Mouse (Mus musculus): Measurements from ENCODE around the gene Gm35315.
"Not testable (repeated sequence)": the region's sequence is repeated elsewhere in the genome, so short reads cannot be mapped to it uniquely, and the experiment has no call there.

Gene Gm35315

GRCm38 (mm10) chr5:110101716-110102347, 7.6 kb upstream of the Gm35315 start:
- DNase-seq (ENCODE audit: extremely low spot score, low spot score) = peak; percentile 44

GRCm38 (mm10) chr5:110100921-110101631, 6.9 kb upstream of the Gm35315 start:
- DNase-seq (ENCODE audit: extremely low spot score, low spot score) = peak; percentile 47

GRCm38 (mm10) chr5:110099656-110100580, 5.7 kb upstream of the Gm35315 start, which contains the start of gene Plcxd1:
Gene Plcxd1 (plus strand): TSS chr5:110099969.
- no peak for DNase-seq (ENCODE audit: extremely low spot score, low spot score)

GRCm38 (mm10) chr5:110098991-110099477, 4.8 kb upstream of the Gm35315 start:
- DNase-seq (ENCODE audit: extremely low spot score, low spot score) = no peak

GRCm38 (mm10) chr5:110094847-110095213, 610 bp upstream of the Gm35315 start:
- DNase-seq (ENCODE audit: extremely low spot score, low spot score) = no peak

- DNase-seq (ENCODE audit: extremely low spot score, low spot score) = no peak
Measured at GRCm38 (mm10) chr5:110091546-110091945, 2.7 kb downstream of the Gm35315 start.

GRCm38 (mm10) chr5:110086161-110086866, 7.9 kb downstream of the Gm35315 start:
- DNase-seq (ENCODE audit: extremely low spot score, low spot score) = no peak

GRCm38 (mm10) chr5:110082961-110083360, 11.3 kb downstream of the Gm35315 start:
- no peak for DNase-seq (ENCODE audit: extremely low spot score, low spot score)

GRCm38 (mm10) chr5:110072413-110072812, 21.8 kb downstream of the Gm35315 start, which contains the start of gene Gm17655:
Gene Gm17655 (minus strand): TSS chr5:110072513.
- DNase-seq (ENCODE audit: extremely low spot score, low spot score) = not testable (repeated sequence)

GRCm38 (mm10) chr5:110057637-110058408, 36.4 kb downstream of the Gm35315 start:
- DNase-seq (ENCODE audit: extremely low spot score, low spot score) = peak; percentile 73

Measured in neural tube, embryonic 10.5 days (tissue).